Mouse (Mus musculus) activated CD4-positive, CD25-positive, alpha-beta regulatory T cell, adult 4 months (primary cell): ENCODE measurements around the gene Tmem87a. TPM values are rescaled to one million over a fixed set of nuclear protein-coding genes. Genes with fewer than 3 reads are reported as not detected.
A peak's percentile ranks its signal among the peaks of the same experiment; 100 is the strongest.

ENCODE experiments used
- ATAC-seq: one replicate; pipeline ENCODE4 v1.8.0; 2017
- polyA plus RNA-seq, 2 experiments: library from polyadenylated mRNA; unstranded; fragments of 100-300 nt; shearing (Covaris generic); gene quantifications; one replicate each; pipeline ENCODE4 v1.2.1; 2017

Gene Tmem87a
- polyA plus RNA-seq, 2 experiments from 2014 or later, result 17.9 to 28.6 TPM

DNA sequence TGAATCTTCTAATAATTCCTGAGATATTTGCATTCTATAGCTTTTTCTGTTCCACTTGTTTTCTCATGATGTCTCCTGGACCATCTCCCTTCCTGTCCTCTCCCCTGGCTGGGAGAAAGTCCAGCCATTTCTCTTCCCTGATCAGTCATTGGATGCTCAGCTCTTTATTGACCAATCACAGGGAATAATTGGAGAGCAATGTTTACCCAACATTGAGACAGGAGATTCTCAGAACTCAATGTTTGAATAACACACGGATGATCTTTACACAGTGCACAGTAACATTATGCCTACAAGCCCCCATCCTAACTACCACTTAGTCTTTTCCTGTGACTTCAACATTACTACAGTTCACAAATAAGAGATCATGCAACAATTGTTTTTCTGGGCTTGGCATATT lies 43.5 kb downstream of the Tmem87a start:
- no peak for ATAC-seq

- ATAC-seq, result peak; percentile 98
Observed at GRCm38 (mm10) chr2:120352682-120353646, 50.9 kb downstream of the Tmem87a start, which contains the start of gene Vps39. Gene Vps39, minus strand, starts transcription at chr2:120353137.

- no peak for ATAC-seq
Observed at GRCm38 (mm10) chr2:120351321-120351720, 52.6 kb downstream of the Tmem87a start.

- no peak for ATAC-seq
Observed at GRCm38 (mm10) chr2:120348120-120348519, 55.8 kb downstream of the Tmem87a start.

DNA sequence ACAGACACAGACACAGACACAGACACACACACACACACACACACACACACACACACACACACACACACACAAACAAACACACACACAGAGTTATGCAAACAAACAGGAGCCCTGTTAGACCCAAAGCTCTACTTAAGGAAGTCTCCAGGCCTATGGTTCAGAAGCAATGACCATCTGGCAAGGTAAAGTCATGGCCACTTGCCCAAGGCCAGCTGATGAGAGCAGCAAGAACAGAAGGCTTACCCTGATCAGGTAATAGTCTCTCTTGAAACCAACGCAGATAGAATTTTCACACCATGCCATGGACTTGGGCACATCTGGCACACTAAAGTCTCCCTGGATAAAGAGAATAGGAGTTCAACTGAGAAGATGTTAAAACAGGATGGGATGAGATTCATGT lies 62.2 kb downstream of the Tmem87a start:
- no peak for ATAC-seq

- no peak for ATAC-seq
Observed at GRCm38 (mm10) chr2:120337886-120338285, 66.0 kb downstream of the Tmem87a start.

DNA sequence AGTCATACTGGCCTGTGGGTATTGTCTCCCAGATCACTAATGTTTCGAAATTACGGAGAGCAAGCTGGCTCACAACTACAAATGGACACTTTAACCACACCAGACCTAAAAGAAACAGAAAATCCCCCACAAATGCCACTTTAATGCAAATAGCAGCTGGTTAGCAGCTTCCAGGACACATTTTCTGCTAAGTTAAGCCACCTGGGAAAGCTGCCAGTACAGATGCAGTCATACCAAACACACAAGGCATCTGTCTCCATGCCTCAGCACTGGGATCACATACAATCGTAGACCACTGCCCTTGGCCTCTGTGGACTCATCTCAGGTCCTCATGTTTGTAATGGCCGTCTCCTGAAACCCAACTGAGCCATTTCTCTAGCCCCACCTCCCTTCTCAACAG lies 72.3 kb downstream of the Tmem87a start:
- ATAC-seq, result no peak

- ATAC-seq, result no peak
Observed at GRCm38 (mm10) chr2:120315077-120315476, 88.8 kb downstream of the Tmem87a start.

DNA sequence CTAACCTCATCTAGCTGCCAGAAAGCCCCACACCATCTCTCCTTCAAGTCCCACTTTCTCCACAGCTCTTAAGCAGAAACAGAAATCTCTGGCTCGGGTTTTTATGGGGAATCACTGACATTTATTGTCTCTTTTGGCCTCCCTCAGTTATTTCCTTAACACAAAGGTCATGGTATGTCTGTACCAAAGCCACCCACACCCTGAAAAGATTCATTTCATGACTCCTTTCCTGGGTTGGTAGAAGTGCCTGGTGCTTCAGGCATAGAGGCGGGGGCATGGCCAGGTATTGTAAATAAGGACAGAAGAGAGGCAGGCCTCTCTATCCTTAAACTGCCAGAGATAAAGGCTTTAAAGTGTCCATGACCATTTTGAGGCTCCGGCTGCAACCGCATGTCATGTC lies 89.4 kb downstream of the Tmem87a start:
- ATAC-seq, result no peak

DNA sequence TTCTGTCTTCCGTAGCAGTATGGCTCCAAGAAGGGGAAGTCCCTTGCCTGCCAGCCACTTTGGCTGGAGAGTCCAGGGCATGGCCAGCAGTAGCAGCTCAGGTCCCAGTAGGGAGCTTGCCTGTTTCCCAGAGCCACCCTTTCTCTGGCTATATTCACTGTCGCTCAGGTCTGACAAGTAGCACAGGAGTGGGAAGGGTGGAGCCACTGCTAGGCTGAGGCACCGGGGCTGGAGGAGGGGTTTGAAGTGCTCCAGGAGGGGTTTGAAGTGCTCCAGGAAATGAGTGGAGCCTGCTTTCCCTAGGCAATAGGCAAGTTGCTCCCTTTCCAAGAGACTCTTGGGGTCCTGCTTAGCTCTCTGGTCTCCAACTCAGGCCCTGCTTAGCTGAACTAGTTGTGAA lies 89.9 kb downstream of the Tmem87a start, which contains the start of gene Pla2g4f:
Pla2g4f (minus strand) TSS at position 190 of the 400 bp plus-strand sequence.
- ATAC-seq, result no peak

GRCm38 (mm10) chr2:120312276-120312825 lies 91.6 kb downstream of the Tmem87a start:
- ATAC-seq, result no peak

Other genes starting within 250 kb of the Tmem87a start
- gene Ehd4, start 249.5 kb downstream of the Tmem87a start, polyA plus RNA-seq, result 1 to 10 TPM; 7.2 to 9.1 TPM
- under 1 TPM in 1 of 2 experiments, not detected in 1; 0.07 TPM for gene Pla2g4e, start 158.8 kb downstream of the Tmem87a start, polyA plus RNA-seq
- gene Pla2g4d, start 114.9 kb downstream of the Tmem87a start, polyA plus RNA-seq, result not detected
- gene Pla2g4f, start 89.9 kb downstream of the Tmem87a start, polyA plus RNA-seq, result 1 to 10 TPM; 1.7 to 2.9 TPM
- gene Vps39, start 51.0 kb downstream of the Tmem87a start, polyA plus RNA-seq, result 10 to 100 TPM; 17.8 to 20.9 TPM
- gene Ganc, start 217 bp downstream of the Tmem87a start, polyA plus RNA-seq, result 10 to 100 TPM; 17.6 to 21.6 TPM
- 10 to 100 TPM; 32.1 to 37.2 TPM for gene Capn3, start 51.9 kb upstream of the Tmem87a start, polyA plus RNA-seq
- 10 to 100 TPM; 23.3 to 25.1 TPM for gene Zfp106, start 159.7 kb upstream of the Tmem87a start, polyA plus RNA-seq
- 10 to 100 TPM; 58.1 to 58.3 TPM for gene Snap23, start 163.6 kb upstream of the Tmem87a start, polyA plus RNA-seq
- gene Haus2, start 205.3 kb upstream of the Tmem87a start, polyA plus RNA-seq, result 10 to 100 TPM; 18.1 to 19.6 TPM
- 10 to 100 TPM; 30.7 to 32.2 TPM for gene Lrrc57, start 205.4 kb upstream of the Tmem87a start, polyA plus RNA-seq
- under 1 TPM; 0.60 to 0.62 TPM for gene Stard9, start 225.0 kb upstream of the Tmem87a start, polyA plus RNA-seq